1 mouse cellular context compared by ENCODE assay signal in genomic region chr3:101811931-101812330, GRCm38 (mm10).
TF ChIP-seq lines count a peak whose summit lies in the region.

No protein-coding gene starts in this region.

TF ChIP-seq in CH12.LX, 34 proteins besides CTCF, POLR2A, EP300 and RAD21 (continued from another document):
- TF ChIP-seq MXI1 (IDR thresholded peaks at IDR 0.05; ENCODE audit: low read depth, low read length) (no peak), E2F4 (IDR thresholded peaks at IDR 0.05; ENCODE audit: insufficient replicate concordance, low read depth, low read length) (no peak)
TF ChIP-seq in CH12.LX: peak in this region for 0.
